Mouse (Mus musculus): Measurements from ENCODE around the gene Olfr1441. TPM values are rescaled to one million over a fixed set of nuclear protein-coding genes. Genes with fewer than 3 reads are reported as not detected.

Gene Olfr1441
- polyA plus RNA-seq, 1 experiment from 2014 or later = not detected

DNA sequence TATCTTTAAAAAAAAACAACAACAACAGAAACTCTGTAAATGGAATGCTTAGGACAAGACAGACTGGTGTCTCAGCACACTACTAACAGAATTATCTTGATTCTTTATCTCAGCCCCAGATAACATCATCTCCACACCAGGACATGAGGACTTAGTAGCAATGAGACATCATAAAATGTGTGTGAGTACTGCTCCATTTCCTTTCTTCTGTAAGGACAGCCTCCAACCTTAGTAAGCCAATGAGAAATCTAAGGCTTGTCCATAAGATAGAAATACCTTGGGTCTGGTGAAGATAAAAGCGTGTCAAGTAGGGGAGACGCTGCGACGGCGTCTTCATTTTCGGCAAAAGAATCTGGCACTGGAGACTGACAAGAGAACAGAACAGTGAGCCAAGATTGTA is 10.4 kb downstream of the Olfr1441 start, which contains the start of gene Pfpl:
Gene Pfpl, plus strand, starts transcription at position 301 of the 400 bp plus-strand sequence.
- DNase-seq (ENCODE audit: low spot score) = no peak
- Histone ChIP-seq H3K36me3 (ENCODE audit: control insufficient read depth, insufficient read depth, low read length) (no peaks in the 10 kb centered on the region), H3K4me2 (ENCODE audit: low read length) (no peak within 1 kb of the TSS), H3K27ac (ENCODE audit: low read depth, low read length) (no peak within 1 kb of the TSS), H3K9ac (ENCODE audit: low read length) (no peak within 1 kb of the TSS), H3K4me3 (ENCODE audit: low read depth, low read length) (no peak within 1 kb of the TSS), H3K9me3 (replicated peaks; ENCODE audit: control insufficient read depth, low read length) (no peaks in the 10 kb centered on the region), H3K4me1 (ENCODE audit: control insufficient read depth, insufficient read depth, low read length) (no peaks in the 10 kb centered on the region), H3K27me3 (replicated peaks; ENCODE audit: control insufficient read depth, insufficient read depth, low read length) (no peaks in the 10 kb centered on the region)
- 96% methylated on average over 6 of the region's 6 CpGs for WGBS
- ATAC-seq = no peak

DNA sequence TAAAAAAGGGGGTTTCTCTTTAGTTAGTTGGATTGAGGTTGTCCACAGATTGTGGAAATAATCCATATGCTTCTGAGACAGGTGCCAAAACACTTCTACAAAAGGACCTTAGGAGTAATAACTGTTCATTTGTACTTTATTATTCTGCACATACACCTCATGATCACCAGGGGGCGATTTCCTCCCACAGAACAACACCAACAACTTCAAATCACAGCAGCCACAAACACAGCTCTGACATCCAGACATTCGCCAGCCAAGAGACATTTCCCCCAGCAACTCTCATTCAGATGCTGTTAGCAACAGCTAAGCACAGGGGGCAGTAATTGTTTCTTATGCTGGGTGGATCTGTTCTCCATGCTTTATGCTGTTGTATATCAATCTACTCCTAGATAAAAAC is 15.8 kb downstream of the Olfr1441 start:
- Histone ChIP-seq H3K36me3 (ENCODE audit: control insufficient read depth, insufficient read depth, low read length) (no peaks in the 10 kb centered on the region), H3K9ac (ENCODE audit: low read length) (no peak overlapping the region), H3K4me2 (ENCODE audit: low read length) (no peak overlapping the region), H3K27me3 (replicated peaks; ENCODE audit: control insufficient read depth, insufficient read depth, low read length) (no peaks in the 10 kb centered on the region), H3K4me1 (ENCODE audit: control insufficient read depth, insufficient read depth, low read length) (no peaks in the 10 kb centered on the region), H3K9me3 (replicated peaks; ENCODE audit: control insufficient read depth, low read length) (no peaks in the 10 kb centered on the region), H3K27ac (ENCODE audit: low read depth, low read length) (no peak overlapping the region), H3K4me3 (ENCODE audit: low read depth, low read length) (no peak overlapping the region)
- WGBS = 1% methylated on average over 2 of the region's 2 CpGs
- ATAC-seq (peak; percentile 60), DNase-seq (ENCODE audit: low spot score) (peak; percentile 68)

DNA sequence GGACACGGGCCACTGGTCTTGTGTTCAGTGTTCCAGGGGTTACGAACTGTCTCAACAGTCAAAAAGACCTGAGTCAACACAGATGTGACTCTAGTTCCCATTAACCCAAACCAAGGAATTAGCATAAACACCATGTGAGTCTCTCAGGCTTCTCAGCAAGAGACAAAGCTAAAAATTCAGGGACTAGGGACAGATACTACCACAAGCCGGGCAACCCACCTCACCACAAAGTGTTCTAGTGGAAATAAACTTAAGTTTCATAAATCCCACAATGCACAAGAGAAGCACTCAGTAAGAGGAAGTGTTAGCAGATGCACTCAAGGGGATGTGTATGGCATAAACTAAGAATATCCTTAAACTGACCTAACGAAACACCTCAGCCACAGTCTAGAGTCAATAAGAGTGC is 17.8 kb downstream of the Olfr1441 start:
- no peak overlapping the region for H3K9ac ChIP-seq (ENCODE audit: low read length)
- DNase-seq (ENCODE audit: low spot score) (no peak), ATAC-seq (no peak)
- H3K36me3 ChIP-seq (ENCODE audit: control insufficient read depth, insufficient read depth, low read length) = no peaks in the 10 kb centered on the region
- no peak overlapping the region for H3K27ac ChIP-seq (ENCODE audit: low read depth, low read length)
- H3K4me3 ChIP-seq (ENCODE audit: low read depth, low read length) = no peak overlapping the region
- no peak overlapping the region for H3K4me2 ChIP-seq (ENCODE audit: low read length)
- 86% methylated on average over 4 of the region's 4 CpGs for WGBS
- H3K27me3 ChIP-seq (replicated peaks; ENCODE audit: control insufficient read depth, insufficient read depth, low read length) = no peaks in the 10 kb centered on the region
- H3K4me1 ChIP-seq (ENCODE audit: control insufficient read depth, insufficient read depth, low read length) = no peaks in the 10 kb centered on the region
- no peaks in the 10 kb centered on the region for H3K9me3 ChIP-seq (replicated peaks; ENCODE audit: control insufficient read depth, low read length)

DNA sequence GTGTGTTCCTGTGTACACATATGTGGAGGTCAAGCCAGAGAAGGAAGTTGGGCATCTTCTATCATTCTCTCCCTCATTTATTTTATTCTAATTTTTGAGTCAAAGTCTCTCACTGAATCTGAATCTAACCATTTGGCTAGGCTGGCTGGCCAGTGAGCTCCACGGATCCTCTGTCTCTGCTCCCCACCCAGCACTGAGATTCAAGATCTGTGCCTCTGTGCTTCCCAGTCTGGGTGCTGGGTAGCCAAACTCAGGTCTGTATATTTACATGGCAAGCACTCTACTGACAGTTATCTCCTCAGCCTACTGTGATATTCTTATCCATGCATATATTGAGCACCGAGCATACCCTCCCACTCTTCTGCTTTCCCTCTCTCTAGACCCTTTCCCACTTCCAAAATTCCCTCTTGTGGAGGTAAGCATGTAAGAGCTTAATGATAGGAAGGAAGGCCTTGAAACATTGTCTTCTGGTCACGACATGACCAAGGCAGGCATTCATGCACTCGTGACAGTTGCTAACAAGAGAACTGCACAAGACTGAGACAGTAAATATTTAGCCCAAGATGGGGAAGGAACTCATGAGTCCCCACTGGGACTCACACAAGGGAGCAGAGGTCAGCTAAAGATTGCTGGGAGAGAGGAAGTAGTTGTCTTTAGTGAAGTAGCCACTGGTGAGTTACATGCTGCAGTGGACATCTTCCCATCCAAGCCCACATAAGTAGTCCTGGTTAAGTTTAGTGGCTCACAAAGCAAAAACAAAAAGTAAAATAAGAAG is 18.7 kb downstream of the Olfr1441 start:
- no peaks in the 10 kb centered on the region for H3K4me1 ChIP-seq (ENCODE audit: control insufficient read depth, insufficient read depth, low read length)
- no peaks in the 10 kb centered on the region for H3K27me3 ChIP-seq (replicated peaks; ENCODE audit: control insufficient read depth, insufficient read depth, low read length)
- WGBS = 83% methylated on average over 4 of the region's 4 CpGs
- no peak overlapping the region for H3K4me3 ChIP-seq (ENCODE audit: low read depth, low read length)
- ATAC-seq (no peak), DNase-seq (ENCODE audit: low spot score) (no peak)
- H3K9me3 ChIP-seq (replicated peaks; ENCODE audit: control insufficient read depth, low read length) = no peaks in the 10 kb centered on the region
- H3K27ac ChIP-seq (ENCODE audit: low read depth, low read length) = no peak overlapping the region
- H3K4me2 ChIP-seq (ENCODE audit: low read length) = no peak overlapping the region
- H3K9ac ChIP-seq (ENCODE audit: low read length) = no peak overlapping the region
- H3K36me3 ChIP-seq (ENCODE audit: control insufficient read depth, insufficient read depth, low read length) = no peaks in the 10 kb centered on the region

DNA sequence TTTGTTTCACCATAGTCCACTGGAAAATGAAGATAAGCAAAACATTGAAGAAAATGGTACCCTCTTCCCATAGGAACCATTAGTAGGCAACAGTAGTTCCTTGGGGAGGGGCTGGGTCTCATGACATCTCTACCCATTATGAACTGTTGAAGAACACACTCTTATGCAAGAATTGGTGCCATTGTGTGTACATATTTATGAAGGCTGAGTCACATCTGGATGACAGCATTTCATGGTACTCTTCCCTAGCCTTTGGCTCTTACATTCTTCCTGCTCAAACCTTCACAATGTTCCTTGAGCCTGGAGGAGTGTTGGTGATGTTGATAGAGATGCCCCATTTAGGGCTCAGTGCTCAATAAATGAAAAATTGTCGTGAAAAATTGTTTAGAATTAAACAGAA is 22.3 kb downstream of the Olfr1441 start:
- no peaks in the 10 kb centered on the region for H3K9me3 ChIP-seq (replicated peaks; ENCODE audit: control insufficient read depth, low read length)
- no peaks in the 10 kb centered on the region for H3K27me3 ChIP-seq (replicated peaks; ENCODE audit: control insufficient read depth, insufficient read depth, low read length)
- no peak overlapping the region for H3K9ac ChIP-seq (ENCODE audit: low read length)
- 50% methylated on average over 1 of the region's 1 CpGs for WGBS
- H3K4me1 ChIP-seq (ENCODE audit: control insufficient read depth, insufficient read depth, low read length) = no peaks in the 10 kb centered on the region
- H3K36me3 ChIP-seq (ENCODE audit: control insufficient read depth, insufficient read depth, low read length) = no peaks in the 10 kb centered on the region
- no peak overlapping the region for H3K4me2 ChIP-seq (ENCODE audit: low read length)
- H3K4me3 ChIP-seq (ENCODE audit: low read depth, low read length) = no peak overlapping the region
- H3K27ac ChIP-seq (ENCODE audit: low read depth, low read length) = no peak overlapping the region
- DNase-seq (ENCODE audit: low spot score) (no peak), ATAC-seq (no peak)

DNA sequence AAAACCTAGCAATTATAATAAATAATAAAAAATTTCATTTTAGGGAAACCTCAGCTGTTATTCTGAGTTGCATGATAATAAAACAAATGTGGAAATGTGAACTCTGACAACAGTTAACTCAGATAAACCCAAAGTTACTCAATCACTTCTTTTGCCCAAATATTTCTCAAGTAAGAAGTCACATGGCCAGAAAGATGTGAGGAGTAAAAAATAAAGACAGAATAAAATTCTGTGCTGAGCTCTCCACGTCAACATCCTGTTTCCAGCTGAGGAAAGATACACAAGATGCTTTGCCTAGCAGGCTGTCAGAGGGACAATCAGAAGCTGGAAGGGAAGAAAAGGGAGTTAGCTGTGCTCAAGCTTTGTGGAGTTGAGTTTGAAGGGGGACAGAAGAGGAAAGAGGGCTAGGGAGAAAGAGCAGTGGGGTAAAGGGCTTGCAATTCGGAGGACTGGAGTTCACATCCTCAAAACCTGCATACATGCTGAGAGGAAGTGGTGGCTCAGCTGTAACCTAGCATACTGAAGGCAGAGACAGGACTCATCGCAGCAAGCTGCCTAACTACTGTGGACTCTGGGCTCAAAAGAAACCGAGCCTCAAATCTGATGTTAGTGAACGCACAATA is 23.0 kb downstream of the Olfr1441 start:
- no peak for DNase-seq (ENCODE audit: low spot score)

DNA sequence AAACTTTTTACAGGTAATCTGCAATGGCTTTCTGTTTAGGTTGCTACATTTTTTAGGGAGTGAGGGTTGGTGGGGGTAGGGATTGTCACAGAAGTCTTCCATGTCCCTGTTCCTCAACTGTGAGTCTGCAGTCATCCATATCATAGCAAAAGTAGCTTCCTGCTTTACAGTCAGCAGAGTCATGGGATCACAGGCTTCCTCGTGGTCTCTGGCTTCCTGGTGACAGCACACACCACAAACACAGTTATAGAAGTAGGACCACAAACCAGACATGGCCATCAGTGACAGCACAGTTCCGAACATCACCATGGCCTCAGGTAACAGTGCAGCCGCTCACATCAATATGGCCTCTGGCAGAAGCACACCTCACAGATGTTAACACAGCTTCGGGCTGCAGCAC is 25.3 kb downstream of the Olfr1441 start:
- 83% methylated on average over 4 of the region's 4 CpGs for WGBS
- H3K9me3 ChIP-seq (replicated peaks; ENCODE audit: control insufficient read depth, low read length) = no peaks in the 10 kb centered on the region
- no peak overlapping the region for H3K9ac ChIP-seq (ENCODE audit: low read length)
- H3K27me3 ChIP-seq (replicated peaks; ENCODE audit: control insufficient read depth, insufficient read depth, low read length) = no peaks in the 10 kb centered on the region
- no peaks in the 10 kb centered on the region for H3K4me1 ChIP-seq (ENCODE audit: control insufficient read depth, insufficient read depth, low read length)
- ATAC-seq (no peak), DNase-seq (ENCODE audit: low spot score) (no peak)
- H3K4me2 ChIP-seq (ENCODE audit: low read length) = no peak overlapping the region
- H3K36me3 ChIP-seq (ENCODE audit: control insufficient read depth, insufficient read depth, low read length) = no peaks in the 10 kb centered on the region
- no peak overlapping the region for H3K27ac ChIP-seq (ENCODE audit: low read depth, low read length)
- H3K4me3 ChIP-seq (ENCODE audit: low read depth, low read length) = no peak overlapping the region

More for the DNA sequence above, 23.0 kb downstream of the Olfr1441 start:
- Histone ChIP-seq H3K36me3 (ENCODE audit: control insufficient read depth, insufficient read depth, low read length) (no peaks in the 10 kb centered on the region), H3K4me2 (ENCODE audit: low read length) (no peak overlapping the region), H3K9me3 (replicated peaks; ENCODE audit: control insufficient read depth, low read length) (no peaks in the 10 kb centered on the region), H3K27ac (ENCODE audit: low read depth, low read length) (no peak overlapping the region), H3K9ac (ENCODE audit: low read length) (no peak overlapping the region), H3K27me3 (replicated peaks; ENCODE audit: control insufficient read depth, insufficient read depth, low read length) (no peaks in the 10 kb centered on the region), H3K4me3 (ENCODE audit: low read depth, low read length) (no peak overlapping the region), H3K4me1 (ENCODE audit: control insufficient read depth, insufficient read depth, low read length) (no peaks in the 10 kb centered on the region)
- 68% methylated on average over 5 of the region's 5 CpGs for WGBS
- ATAC-seq = no peak

DNA sequence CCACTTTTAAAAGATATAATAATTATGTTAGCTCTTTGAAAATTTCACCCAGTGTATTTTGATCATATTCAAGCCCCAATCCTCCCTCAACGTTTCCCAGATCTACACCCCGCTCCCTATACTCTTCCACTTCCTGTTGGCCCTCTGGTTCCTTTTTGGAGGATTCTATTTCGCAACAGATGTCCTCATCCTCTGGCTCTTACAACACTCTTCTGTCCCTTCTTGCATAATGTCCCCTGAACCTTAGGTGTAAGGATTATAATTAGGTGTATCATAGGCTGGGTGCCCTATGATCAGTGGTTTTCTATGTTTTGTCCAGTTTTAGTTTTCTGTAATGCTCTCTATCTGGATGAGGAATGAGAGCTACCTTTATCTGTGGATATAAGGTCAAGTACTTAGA is 27.8 kb downstream of the Olfr1441 start:
- H3K27ac ChIP-seq (ENCODE audit: low read depth, low read length) = no peak overlapping the region
- H3K9ac ChIP-seq (ENCODE audit: low read length) = no peak overlapping the region

DNA sequence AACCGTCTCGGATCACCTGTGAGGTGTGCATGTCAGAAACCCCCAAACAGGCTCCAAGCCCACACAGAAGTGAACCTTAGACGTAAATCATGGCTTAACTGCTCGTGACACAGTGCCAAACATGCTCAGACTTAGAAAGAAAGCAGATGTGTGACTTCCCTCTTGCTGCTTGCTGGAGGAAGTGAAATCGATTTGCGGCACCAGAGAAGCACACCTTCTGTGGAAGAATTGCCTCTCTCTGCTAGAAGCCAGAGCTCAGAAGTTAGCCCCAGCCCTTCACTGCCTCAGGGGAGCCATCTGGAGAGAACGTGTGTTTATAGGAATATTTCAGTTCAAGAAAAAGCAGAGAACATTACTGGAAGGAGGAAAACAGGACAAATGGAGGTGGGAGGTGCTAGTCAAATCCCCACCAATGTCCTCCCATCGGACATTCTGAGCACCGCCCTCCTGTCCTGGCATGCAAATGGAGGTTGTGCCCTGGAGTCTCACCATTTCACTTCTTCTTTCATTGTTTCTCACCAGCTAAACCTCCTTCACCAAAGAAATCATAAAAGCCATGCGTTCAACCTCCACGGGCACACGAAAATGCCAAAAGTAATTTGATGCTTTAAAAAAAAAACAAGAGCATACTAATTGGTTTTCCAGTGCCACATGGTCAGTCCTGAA is 40.3 kb downstream of the Olfr1441 start:
- no peak for DNase-seq (ENCODE audit: low spot score)

More for the DNA sequence above, 27.8 kb downstream of the Olfr1441 start:
- H3K36me3 ChIP-seq (ENCODE audit: control insufficient read depth, insufficient read depth, low read length) = no peaks in the 10 kb centered on the region
- DNase-seq (ENCODE audit: low spot score) (no peak), ATAC-seq (no peak)
- WGBS = 81% methylated on average over 3 of the region's 3 CpGs
- H3K4me1 ChIP-seq (ENCODE audit: control insufficient read depth, insufficient read depth, low read length) = no peaks in the 10 kb centered on the region
- no peak overlapping the region for H3K4me2 ChIP-seq (ENCODE audit: low read length)
- no peaks in the 10 kb centered on the region for H3K27me3 ChIP-seq (replicated peaks; ENCODE audit: control insufficient read depth, insufficient read depth, low read length)
- H3K4me3 ChIP-seq (ENCODE audit: low read depth, low read length) = no peak overlapping the region
- H3K9me3 ChIP-seq (replicated peaks; ENCODE audit: control insufficient read depth, low read length) = no peaks in the 10 kb centered on the region

More for the DNA sequence above, 40.3 kb downstream of the Olfr1441 start:
- H3K27me3 ChIP-seq (replicated peaks; ENCODE audit: control insufficient read depth, insufficient read depth, low read length) = no peaks in the 10 kb centered on the region
- no peak overlapping the region for H3K4me2 ChIP-seq (ENCODE audit: low read length)
- WGBS = 81% methylated on average over 12 of the region's 12 CpGs
- H3K4me3 ChIP-seq (ENCODE audit: low read depth, low read length) = no peak overlapping the region
- no peak overlapping the region for H3K27ac ChIP-seq (ENCODE audit: low read depth, low read length)
- no peaks in the 10 kb centered on the region for H3K36me3 ChIP-seq (ENCODE audit: control insufficient read depth, insufficient read depth, low read length)
- no peak for ATAC-seq
- H3K9ac ChIP-seq (ENCODE audit: low read length) = no peak overlapping the region
- H3K4me1 ChIP-seq (ENCODE audit: control insufficient read depth, insufficient read depth, low read length) = no peaks in the 10 kb centered on the region
- H3K9me3 ChIP-seq (replicated peaks; ENCODE audit: control insufficient read depth, low read length) = no peaks in the 10 kb centered on the region

Measured in forebrain, embryonic 14.5 days (tissue).